Mouse (Mus musculus): ENCODE data around the gene Olfr1214.

GRCm38 (mm10) chr2:88938011-88938410 lies 54.4 kb downstream of the Olfr1214 start, which contains the start of gene Olfr1211:
- no peak for TF ChIP-seq EP300 (IDR thresholded peaks at IDR 0.05; ENCODE audit: low read depth)
- no peak for TF ChIP-seq CTCF (IDR thresholded peaks at IDR 0.05; ENCODE audit: low read depth)

Measured in liver, postnatal 0 days (tissue).